Mouse (Mus musculus) liver, adult 2 months (tissue): ENCODE data around the gene Srrm2.

Source experiments
- CTCF ChIP-seq: fragments of 200-500 bp; IDR thresholded peaks from 2 replicates; pipeline ENCODE4 v1.5.1; 2011; ENCODE audit warnings: low read depth, low read length, control low read depth
- POLR2A ChIP-seq: fragments of 200-500 bp; IDR thresholded peaks from 2 replicates; pipeline ENCODE4 v1.6.1; 2011; ENCODE audit warnings: low read length, control low read depth; ENCODE audit not compliant: insufficient read depth; ENCODE audit errors: extremely low read depth

DNA sequence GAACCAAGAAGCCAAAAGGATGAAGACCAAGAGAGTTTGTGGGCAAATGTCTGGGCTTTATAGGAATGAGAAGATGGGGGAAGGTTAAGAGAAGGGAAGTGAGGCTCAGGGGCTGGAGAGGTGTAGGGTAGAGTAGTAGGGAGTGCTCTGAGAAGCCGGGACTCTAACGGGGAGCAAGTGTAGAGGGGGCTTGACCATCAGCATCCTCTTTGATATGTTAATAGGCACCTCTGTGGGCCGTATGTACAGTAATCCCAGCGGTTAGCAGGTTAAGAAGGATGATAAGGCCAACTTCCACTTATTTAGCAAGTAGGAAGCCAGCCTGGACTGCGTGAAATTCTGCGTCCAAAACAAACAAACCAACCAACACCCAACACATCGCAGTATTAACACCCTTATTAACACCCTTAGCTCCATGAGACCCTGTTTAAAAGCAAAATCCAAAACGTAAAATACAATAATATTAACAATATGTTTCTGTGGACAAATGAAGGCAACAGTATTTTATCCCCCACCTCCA is 523 bp upstream of the Srrm2 start:
- no peak for TF ChIP-seq CTCF
- no peak for TF ChIP-seq POLR2A
